In genomic region chr9:114985741-114986140, GRCm38 (mm10) we compare ENCODE assay signal across 25 mouse cellular contexts. TPM values are rescaled to one million over a fixed set of nuclear protein-coding genes. Genes with fewer than 3 reads are reported as not detected.
"Had no signal": no experiment of that assay in that cellular context is flagged by ENCODE, and none has a peak within 500 bp of the region (broad histone marks: within the 10 kb centered on the region; RNA-seq: fewer than 3 reads in every experiment).

No protein-coding gene starts in this region.

- H3K4me2 ChIP-seq: limb, embryonic 13.5 days; liver, embryonic 12.5 days; liver, embryonic 15.5 days; lung, embryonic 15.5 days; midbrain, embryonic 12.5 days; midbrain, embryonic 15.5 days; neural tube, embryonic 13.5 days; stomach, embryonic 15.5 days had no signal

- H3K4me3 ChIP-seq: layer of hippocampus, adult 2 months; limb, embryonic 10.5 days; limb, embryonic 13.5 days; liver, embryonic 12.5 days; liver, embryonic 15.5 days; lung, embryonic 15.5 days; midbrain, embryonic 12.5 days; midbrain, embryonic 15.5 days; neural tube, embryonic 13.5 days; stomach, embryonic 15.5 days had no signal

- DNase-seq: kidney, adult 2 months; kidney, postnatal 25 days; layer of hippocampus, adult 9-11 months; liver; lung, adult 18-20 months; lung, postnatal 10 days; lung, postnatal 36 days; retina, postnatal 1 day; right cerebral cortex, postnatal 4 days; thymus, adult 2 months; thymus, postnatal 14 days; thymus, postnatal 4 days had no signal

- H3K9ac ChIP-seq: limb, embryonic 13.5 days; liver, embryonic 12.5 days; liver, embryonic 15.5 days; lung, embryonic 15.5 days; midbrain, embryonic 12.5 days; midbrain, embryonic 15.5 days; neural tube, embryonic 13.5 days; stomach, embryonic 15.5 days had no signal

- H3K9me3 ChIP-seq: limb, embryonic 10.5 days; limb, embryonic 13.5 days; liver, embryonic 12.5 days; liver, embryonic 15.5 days; lung, embryonic 15.5 days; midbrain, embryonic 12.5 days; midbrain, embryonic 15.5 days; neural tube, embryonic 13.5 days; stomach, embryonic 15.5 days had no signal

- H3K27me3 ChIP-seq: limb, embryonic 13.5 days; lung, embryonic 15.5 days; stomach, embryonic 15.5 days had no signal

- H3K27ac ChIP-seq: kidney, postnatal 0 days; limb, embryonic 10.5 days; limb, embryonic 13.5 days; liver, embryonic 12.5 days; liver, embryonic 15.5 days; lung, embryonic 15.5 days; midbrain, embryonic 12.5 days; midbrain, embryonic 15.5 days; neural tube, embryonic 13.5 days; stomach, embryonic 15.5 days had no signal

- H3K4me1 ChIP-seq: limb, embryonic 10.5 days; liver, embryonic 12.5 days; liver, embryonic 15.5 days; midbrain, embryonic 12.5 days; midbrain, embryonic 15.5 days; stomach, embryonic 15.5 days had no signal

- H3K36me3 ChIP-seq: limb, embryonic 10.5 days; limb, embryonic 13.5 days; liver, embryonic 12.5 days; liver, embryonic 15.5 days; lung, embryonic 15.5 days; midbrain, embryonic 12.5 days; midbrain, embryonic 15.5 days; neural tube, embryonic 13.5 days; stomach, embryonic 15.5 days had no signal

- ATAC-seq: intestine, postnatal 0 days; liver, embryonic 12.5 days; midbrain, embryonic 15.5 days had no signal

RNA-seq across cellular contexts. Expression of gene Osbpl10, which starts 7.4 kb away (rescaled TPM):
- total RNA-seq: neutrophil, adult 5-6 weeks had no signal
